Mouse (Mus musculus) G1E (cell line): ENCODE measurements at regions not wholly inside any gene's neighbourhood (a gene's known extent, or its start where the extent isn't known, plus 50 kb on each side); places are given as distances from the start of the nearest gene placed in this dataset.

Source experiments
- CTCF ChIP-seq: IDR thresholded peaks from 2 replicates; pipeline ENCODE4 v1.5.1; 2012; ENCODE audit warnings: low read depth, low read length, inconsistent platforms, mixed read lengths
- GATA1 ChIP-seq: IDR thresholded peaks from 2 replicates; pipeline ENCODE4 v1.6.1; 2012; ENCODE audit warnings: borderline replicate concordance, low read length, inconsistent platforms, mixed read lengths
- POLR2AphosphoS5 ChIP-seq: IDR thresholded peaks from 2 replicates; pipeline ENCODE4 v1.6.1; 2012; ENCODE audit warnings: low read depth, low read length, inconsistent platforms; ENCODE audit not compliant: insufficient replicate concordance

- TF ChIP-seq CTCF = no peak
- TF ChIP-seq POLR2AphosphoS5 = no peak
- TF ChIP-seq GATA1 = no peak
Measured at GRCm38 (mm10) chr4:131415453-131415852, 422.6 kb downstream of the Ptpru start.
